Mouse (Mus musculus): Measurements from ENCODE around the gene Edc4. TPM values are rescaled to one million over a fixed set of nuclear protein-coding genes. Genes with fewer than 3 reads are reported as not detected.

Gene Edc4
- polyA plus RNA-seq, 1 experiment from 2014 or later, result 73.3 TPM

DNA sequence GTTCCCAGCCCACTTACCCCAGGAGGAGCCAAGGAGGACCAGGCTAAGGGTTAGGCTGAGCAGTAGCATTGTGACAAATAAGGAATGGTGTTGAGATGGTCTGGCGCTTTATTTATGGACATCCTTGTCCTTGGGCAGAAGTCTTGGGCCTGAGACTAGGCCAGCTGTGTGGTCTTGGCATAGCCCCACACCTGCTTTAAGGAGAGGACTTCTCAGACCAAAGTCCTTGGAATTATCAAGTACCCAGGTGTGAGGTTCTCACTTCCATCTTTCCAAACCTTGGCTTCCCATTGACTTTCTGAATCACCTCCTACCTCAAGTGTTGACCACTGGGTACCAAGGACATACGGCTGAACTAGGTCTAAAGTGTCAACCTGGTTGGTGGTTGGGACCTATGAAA, 53.1 kb downstream of the Edc4 start, which contains the start of gene Ctrl:
Gene Ctrl (minus strand): TSS at position 101 of the 400 bp plus-strand sequence.
- no peak within 1 kb of the TSS for H3K27ac ChIP-seq (replicated peaks)
- peaks cover 20% of the 10 kb centered on the region for H3K4me1 ChIP-seq
- no peaks in the 10 kb centered on the region for H3K9me3 ChIP-seq
- no peak for ATAC-seq (ENCODE audit: low FRiP score, low read depth)
- WGBS, result 91% methylated on average over 2 of the region's 2 CpGs
- no peaks in the 10 kb centered on the region for H3K27me3 ChIP-seq
- H3K4me3 ChIP-seq, result no peak within 1 kb of the TSS
- H3K36me3 ChIP-seq, result peaks cover 13% of the 10 kb centered on the region; the same call in 1 of the 2 replicates
- no peak within 1 kb of the TSS for H3K9ac ChIP-seq (replicated peaks)
- H3K4me2 ChIP-seq (replicated peaks), result no peak within 1 kb of the TSS

DNA sequence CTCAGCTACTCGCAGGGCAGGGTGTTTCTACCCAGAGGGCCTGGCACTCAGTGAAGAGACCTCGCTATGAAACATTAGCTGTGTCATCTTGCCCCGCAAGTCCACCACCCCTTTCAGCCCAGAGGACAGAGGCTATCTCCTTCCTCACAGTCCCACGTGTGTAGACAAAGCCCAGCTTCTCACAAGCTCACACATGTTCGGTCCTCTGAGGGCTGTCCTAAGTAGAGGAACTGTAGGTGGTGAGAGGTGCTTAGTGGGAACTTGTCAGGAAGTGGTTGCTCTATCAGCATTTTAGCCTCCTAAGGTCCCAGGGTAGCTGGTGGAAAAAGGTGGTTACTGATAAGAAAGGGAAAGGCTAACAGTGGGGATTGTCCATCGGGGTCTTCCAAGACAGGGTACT, 54.4 kb downstream of the Edc4 start:
- Histone ChIP-seq H3K9me3 (no peaks in the 10 kb centered on the region), H3K27ac (replicated peaks) (no peak overlapping the region), H3K4me3 (no peak overlapping the region), H3K36me3 (peaks cover 9% of the 10 kb centered on the region; the same call in 1 of the 2 replicates), H3K4me2 (replicated peaks) (no peak overlapping the region), H3K27me3 (no peaks in the 10 kb centered on the region), H3K4me1 (peaks cover 20% of the 10 kb centered on the region), H3K9ac (replicated peaks) (no peak overlapping the region)
- no peak for ATAC-seq (ENCODE audit: low FRiP score, low read depth)
- 88% methylated on average over 6 of the region's 6 CpGs for WGBS

DNA sequence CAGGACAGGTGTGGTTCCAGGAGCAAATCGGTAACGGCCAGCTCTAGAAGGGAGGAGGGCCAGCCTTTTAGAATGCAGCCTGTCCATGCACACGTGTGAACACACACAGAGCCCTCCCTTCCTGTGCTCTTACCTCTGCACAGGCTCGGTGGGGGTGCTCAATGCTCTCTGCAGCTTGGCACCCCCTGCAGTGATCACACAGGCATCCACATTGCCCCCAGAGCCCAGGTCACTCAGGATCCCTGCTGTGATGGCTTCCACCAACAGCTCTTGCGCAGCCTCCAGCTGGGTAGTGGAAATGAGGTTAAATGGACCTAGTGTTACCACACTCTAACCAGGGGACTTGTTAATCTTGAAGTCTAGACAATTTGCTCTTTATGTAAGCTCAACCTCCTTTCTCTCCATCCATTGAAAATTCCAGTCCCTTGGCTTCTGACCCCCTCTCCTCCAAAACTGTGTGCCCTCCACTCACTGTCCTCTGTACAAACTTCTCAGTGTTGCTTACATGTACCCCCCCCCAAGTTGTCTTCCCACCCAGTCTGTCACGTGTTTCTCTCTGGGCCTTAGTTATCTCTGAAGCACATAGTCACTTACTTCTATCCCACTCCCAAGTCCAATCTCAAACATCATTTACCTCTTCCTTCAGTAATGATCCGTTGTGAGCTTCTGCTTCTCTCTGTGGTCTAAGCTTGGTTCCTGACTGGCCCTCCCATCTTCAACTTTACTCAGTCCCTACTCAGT, 55.4 kb downstream of the Edc4 start:
- H3K4me2 ChIP-seq (replicated peaks), result peak overlapping the region; percentile 87
- H3K9ac ChIP-seq (replicated peaks), result peak overlapping the region; percentile 77
- no peak for ATAC-seq (ENCODE audit: low FRiP score, low read depth)
- H3K36me3 ChIP-seq, result peaks cover 5% of the 10 kb centered on the region; the same call in 1 of the 2 replicates
- peak overlapping the region; percentile 59 for H3K4me3 ChIP-seq
- H3K27ac ChIP-seq (replicated peaks), result peak overlapping the region; percentile 16; the same call in 1 of the 2 replicates
- H3K4me1 ChIP-seq, result peaks cover 16% of the 10 kb centered on the region
- WGBS, result 30% methylated on average over 7 of the region's 7 CpGs
- H3K27me3 ChIP-seq, result no peaks in the 10 kb centered on the region
- H3K9me3 ChIP-seq, result no peaks in the 10 kb centered on the region

DNA sequence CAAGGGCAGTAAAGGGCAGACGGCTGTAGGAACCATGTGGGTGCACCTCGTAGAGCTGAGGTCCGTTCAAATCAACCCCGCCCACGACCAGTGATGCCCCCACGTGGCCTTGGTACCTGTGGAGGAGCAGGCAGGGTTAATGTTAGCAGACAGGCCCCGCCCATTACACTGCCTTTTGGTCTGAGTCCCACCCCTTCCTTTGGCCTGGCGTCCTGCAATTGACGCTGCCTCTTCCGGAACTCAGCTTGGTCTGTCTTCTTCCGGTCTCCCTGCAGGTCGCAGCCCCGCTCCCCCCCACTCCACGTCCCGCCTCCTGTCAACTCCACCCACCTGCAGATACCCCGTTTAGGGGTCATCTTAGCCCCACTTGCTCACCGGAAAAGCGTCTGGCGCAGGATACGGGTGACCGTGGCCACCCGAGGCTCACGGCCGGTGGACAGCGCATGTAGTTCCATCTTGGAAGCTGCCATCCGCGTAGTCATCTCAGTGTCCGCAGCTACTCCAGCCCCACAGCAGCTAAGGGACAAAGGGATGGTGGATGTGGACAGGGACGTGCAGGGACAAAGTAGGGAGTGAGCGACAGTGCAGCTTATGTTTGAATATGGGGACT, 56.3 kb downstream of the Edc4 start:
- peak overlapping the region; percentile 78 for H3K27ac ChIP-seq (replicated peaks)
- 0% methylated on average over 30 of the region's 30 CpGs for WGBS
- ATAC-seq (ENCODE audit: low FRiP score, low read depth), result peak; percentile 93

DNA sequence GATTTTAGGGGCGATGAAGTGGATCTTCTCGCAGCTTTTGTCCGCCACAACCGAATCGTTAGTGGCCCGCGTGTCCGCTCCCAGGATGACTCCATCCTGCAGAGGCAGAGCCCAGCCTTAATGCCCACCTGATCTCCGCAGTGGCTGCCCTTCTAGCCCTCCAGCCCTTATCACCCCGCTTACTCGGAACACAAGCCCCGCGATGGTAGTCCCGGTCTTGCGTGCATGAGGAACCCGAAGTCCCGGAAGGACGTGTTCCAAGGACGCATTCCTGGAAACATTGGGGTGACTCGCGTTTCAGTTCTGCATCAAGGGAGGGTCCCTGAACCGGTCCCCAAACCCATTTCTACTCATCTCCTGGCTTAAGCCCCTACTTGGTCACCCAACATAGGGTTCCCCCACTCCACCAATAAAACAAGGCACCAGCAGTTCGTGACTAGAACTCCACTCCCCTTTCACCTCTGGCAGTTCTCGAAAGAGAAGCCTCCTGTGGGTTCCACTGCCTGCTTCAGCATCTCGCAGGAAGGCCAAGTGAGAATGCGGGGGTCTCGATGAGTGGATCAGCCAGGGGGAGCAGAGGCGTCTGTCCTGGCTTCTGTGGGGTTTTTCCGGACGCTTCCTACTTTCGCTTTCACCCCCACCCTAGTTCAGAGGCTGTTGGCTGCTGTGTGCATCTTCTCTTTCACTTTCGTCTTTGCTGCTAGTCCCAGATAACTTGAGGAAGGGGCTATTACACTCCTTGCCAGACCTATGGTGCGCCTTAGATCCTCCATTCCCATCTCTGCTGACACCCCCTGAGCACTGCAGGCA, 57.0 kb downstream of the Edc4 start:
- Histone ChIP-seq H3K27me3 (no peaks in the 10 kb centered on the region), H3K4me3 (peak overlapping the region; percentile 59), H3K36me3 (no peaks in the 10 kb centered on the region), H3K4me1 (peaks cover 16% of the 10 kb centered on the region), H3K9ac (replicated peaks) (peak overlapping the region; percentile 77), H3K4me2 (replicated peaks) (peak overlapping the region; percentile 87), H3K9me3 (no peaks in the 10 kb centered on the region), H3K27ac (replicated peaks) (peak overlapping the region; percentile 78)
- 3% methylated on average over 33 of the region's 33 CpGs for WGBS
- ATAC-seq (ENCODE audit: low FRiP score, low read depth), result peak; percentile 31; the same call in 1 of the 2 replicates

More for the DNA sequence above, 56.3 kb downstream of the Edc4 start:
- Histone ChIP-seq H3K4me3 (peak overlapping the region; percentile 59), H3K9ac (replicated peaks) (peak overlapping the region; percentile 77), H3K4me1 (peaks cover 16% of the 10 kb centered on the region), H3K9me3 (no peaks in the 10 kb centered on the region), H3K27me3 (no peaks in the 10 kb centered on the region), H3K36me3 (no peaks in the 10 kb centered on the region; the same call in 1 of the 2 replicates), H3K4me2 (replicated peaks) (peak overlapping the region; percentile 87)

DNA sequence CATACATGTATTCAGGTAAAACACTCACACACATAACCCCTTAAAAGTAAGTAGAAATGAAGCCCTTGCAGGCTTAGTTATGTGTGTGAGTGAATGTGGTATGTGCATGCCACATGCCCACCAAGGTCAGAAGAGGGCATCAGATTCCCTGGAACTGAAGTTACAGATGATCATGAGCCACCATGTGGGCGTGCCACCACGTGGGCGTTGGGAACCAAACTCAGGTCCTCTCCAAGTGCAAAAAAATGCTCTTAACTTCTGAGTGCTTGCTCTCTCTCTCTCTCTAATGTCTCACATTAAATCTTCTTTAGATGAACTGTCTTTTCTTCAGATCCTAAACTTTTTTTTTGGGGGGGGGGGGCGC, 57.6 kb downstream of the Edc4 start, which contains the start of gene Psmb10:
Gene Psmb10 (minus strand): TSS at position 139 of the 364 bp plus-strand sequence.
- Histone ChIP-seq H3K9ac (replicated peaks) (peak within 1 kb of the TSS; percentile 77), H3K4me3 (peak within 1 kb of the TSS; percentile 59), H3K9me3 (no peaks in the 10 kb centered on the region), H3K27ac (replicated peaks) (peak within 1 kb of the TSS; percentile 78), H3K36me3 (no peaks in the 10 kb centered on the region), H3K4me1 (peaks cover 16% of the 10 kb centered on the region), H3K4me2 (replicated peaks) (peak within 1 kb of the TSS; percentile 87), H3K27me3 (no peaks in the 10 kb centered on the region)
- 43% methylated on average over 4 of the region's 4 CpGs for WGBS
- ATAC-seq (ENCODE audit: low FRiP score, low read depth), result no peak

DNA sequence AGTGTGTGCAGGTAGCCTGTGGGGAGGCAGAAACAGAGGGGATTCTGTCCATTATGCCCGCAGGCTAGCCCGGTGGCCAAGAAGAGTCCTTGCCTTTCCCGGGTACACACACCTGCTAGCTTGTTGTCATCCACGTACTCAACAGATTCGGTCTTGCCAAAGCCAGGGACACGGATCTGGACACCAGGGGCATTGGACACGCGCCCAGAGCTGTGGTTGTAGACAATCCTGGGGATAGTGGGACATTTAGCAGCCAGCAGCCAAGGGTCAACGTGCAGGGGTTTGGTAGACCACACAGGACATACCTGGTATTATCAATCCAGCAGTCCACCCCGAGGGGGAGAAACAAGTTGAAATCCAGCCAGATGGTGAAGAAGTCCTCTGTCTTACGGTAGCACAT, 61.3 kb downstream of the Edc4 start:
- H3K9ac ChIP-seq (replicated peaks), result no peak overlapping the region
- no peak overlapping the region for H3K4me3 ChIP-seq
- no peak overlapping the region for H3K27ac ChIP-seq (replicated peaks)
- H3K36me3 ChIP-seq, result 0 out of 2 replicates have a peak, but pooled peaks cover 10% of the 10 kb centered on the region
- H3K4me1 ChIP-seq, result peaks cover 6% of the 10 kb centered on the region
- WGBS, result 96% methylated on average over 11 of the region's 11 CpGs
- no peaks in the 10 kb centered on the region for H3K27me3 ChIP-seq
- no peak overlapping the region for H3K4me2 ChIP-seq (replicated peaks)
- H3K9me3 ChIP-seq, result no peaks in the 10 kb centered on the region
- no peak for ATAC-seq (ENCODE audit: low FRiP score, low read depth)

DNA sequence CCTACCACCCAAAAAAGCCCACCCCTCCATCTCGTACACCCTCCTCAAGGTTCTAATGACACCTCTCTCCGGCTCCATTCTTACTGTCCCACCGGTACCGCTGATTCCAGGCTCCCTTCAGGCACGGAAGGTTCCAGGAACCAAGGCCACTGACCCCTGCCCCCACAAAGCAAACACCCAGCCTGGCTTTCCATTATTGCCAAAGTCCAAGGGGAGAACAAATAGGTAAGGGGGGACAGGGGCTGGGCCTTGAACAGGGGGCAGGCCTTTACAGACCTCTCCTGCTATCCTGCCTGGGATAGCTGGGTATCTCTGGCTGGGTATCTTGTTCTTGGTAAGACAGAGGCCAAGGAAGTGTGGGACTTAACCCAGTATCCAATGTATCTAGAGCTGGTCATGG, 61.9 kb downstream of the Edc4 start:
- Histone ChIP-seq H3K4me2 (replicated peaks) (no peak overlapping the region), H3K4me1 (peaks cover 6% of the 10 kb centered on the region), H3K9ac (replicated peaks) (no peak overlapping the region), H3K9me3 (no peaks in the 10 kb centered on the region), H3K27me3 (no peaks in the 10 kb centered on the region), H3K27ac (replicated peaks) (no peak overlapping the region), H3K4me3 (no peak overlapping the region), H3K36me3 (0 out of 2 replicates have a peak, but pooled peaks cover 10% of the 10 kb centered on the region)
- WGBS, result 98% methylated on average over 5 of the region's 5 CpGs
- ATAC-seq (ENCODE audit: low FRiP score, low read depth), result no peak

DNA sequence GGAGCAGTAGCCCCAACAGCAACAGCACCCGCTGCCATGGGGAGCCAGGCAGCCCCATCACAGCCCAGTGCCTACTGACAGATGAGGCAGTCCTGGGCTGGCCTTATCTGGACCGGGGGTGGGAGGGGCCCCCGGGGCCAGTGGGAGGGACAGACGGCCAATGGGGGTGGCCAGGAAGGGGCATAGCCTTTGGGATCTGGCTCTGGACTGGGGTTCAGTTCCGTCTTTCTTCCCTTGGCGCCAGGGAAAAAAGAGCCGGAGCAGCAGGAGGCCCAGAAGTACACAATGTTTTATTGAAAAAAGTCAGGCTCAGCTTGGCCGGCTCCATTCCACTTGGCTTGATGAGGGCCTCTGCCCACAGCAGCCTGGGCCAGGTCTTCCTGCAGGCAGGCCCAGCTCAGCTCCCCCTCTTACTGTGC, 62.6 kb downstream of the Edc4 start, which contains the start of gene Lcat:
Gene Lcat (minus strand): TSS at position 62 of the 419 bp plus-strand sequence.
- H3K9ac ChIP-seq (replicated peaks), result no peak within 1 kb of the TSS
- H3K4me1 ChIP-seq, result peaks cover under 1% of the 10 kb centered on the region; the same call in 1 of the 2 replicates
- 72% methylated on average over 8 of the region's 8 CpGs for WGBS
- ATAC-seq (ENCODE audit: low FRiP score, low read depth), result no peak
- H3K27ac ChIP-seq (replicated peaks), result no peak within 1 kb of the TSS
- no peaks in the 10 kb centered on the region for H3K27me3 ChIP-seq
- no peak within 1 kb of the TSS for H3K4me3 ChIP-seq
- H3K9me3 ChIP-seq, result no peaks in the 10 kb centered on the region
- H3K36me3 ChIP-seq, result 0 out of 2 replicates have a peak, but pooled peaks cover 10% of the 10 kb centered on the region
- H3K4me2 ChIP-seq (replicated peaks), result no peak within 1 kb of the TSS

Measured in midbrain, embryonic 12.5 days (tissue).